Mouse (Mus musculus) gonadal fat pad, adult 2 months (tissue): ENCODE results near the gene Map3k14. TPM values are rescaled to one million over a fixed set of nuclear protein-coding genes. Genes with fewer than 3 reads are reported as not detected.
"Not testable (repeated sequence)": the region's sequence is repeated elsewhere in the genome, so short reads cannot be mapped to it uniquely, and the experiment has no call there.

Experiments used
- DNase-seq: peaks from one replicate; pipeline ENCODE4 v3.0.0-alpha.2; 2012; ENCODE audit warnings: low read depth
- polyA plus RNA-seq: library from polyadenylated mRNA; depleted of rRNA; stranded (reverse); fragments of >200 nt; gene quantifications from 2 replicates; pipeline ENCODE4 v1.2.3, GENCODE M21; 2012

Map3k14 gene
- polyA plus RNA-seq, 1 experiment, result 9.7 TPM

DNA sequence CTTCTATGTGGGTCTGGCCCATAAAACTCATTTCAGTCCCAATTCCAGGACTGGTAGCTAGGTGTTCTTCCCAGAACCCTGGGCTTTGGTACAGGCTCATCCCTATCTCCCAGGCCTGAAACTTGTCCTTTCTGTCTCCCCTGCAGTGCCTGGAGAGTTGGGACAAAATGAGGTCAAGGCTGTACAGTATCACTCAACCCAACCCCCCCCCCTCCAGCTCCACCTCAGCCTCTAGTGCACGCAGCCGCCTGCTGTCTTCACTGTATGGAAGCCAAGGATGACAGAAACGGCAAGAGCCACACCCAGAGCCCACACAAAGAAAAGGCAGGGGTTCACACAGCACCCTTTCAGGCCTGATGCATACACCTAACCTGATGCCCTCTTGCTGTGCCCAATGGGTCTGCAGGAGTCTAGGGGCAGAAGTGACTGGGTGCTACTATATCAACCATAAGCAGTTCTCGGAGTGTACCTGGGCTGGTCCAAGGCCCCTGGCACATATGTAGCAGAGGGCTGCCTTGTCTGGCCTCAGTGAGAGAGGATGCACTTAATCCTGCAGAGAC lies 20.5 kb downstream of the Map3k14 start:
- no peak for DNase-seq

DNA sequence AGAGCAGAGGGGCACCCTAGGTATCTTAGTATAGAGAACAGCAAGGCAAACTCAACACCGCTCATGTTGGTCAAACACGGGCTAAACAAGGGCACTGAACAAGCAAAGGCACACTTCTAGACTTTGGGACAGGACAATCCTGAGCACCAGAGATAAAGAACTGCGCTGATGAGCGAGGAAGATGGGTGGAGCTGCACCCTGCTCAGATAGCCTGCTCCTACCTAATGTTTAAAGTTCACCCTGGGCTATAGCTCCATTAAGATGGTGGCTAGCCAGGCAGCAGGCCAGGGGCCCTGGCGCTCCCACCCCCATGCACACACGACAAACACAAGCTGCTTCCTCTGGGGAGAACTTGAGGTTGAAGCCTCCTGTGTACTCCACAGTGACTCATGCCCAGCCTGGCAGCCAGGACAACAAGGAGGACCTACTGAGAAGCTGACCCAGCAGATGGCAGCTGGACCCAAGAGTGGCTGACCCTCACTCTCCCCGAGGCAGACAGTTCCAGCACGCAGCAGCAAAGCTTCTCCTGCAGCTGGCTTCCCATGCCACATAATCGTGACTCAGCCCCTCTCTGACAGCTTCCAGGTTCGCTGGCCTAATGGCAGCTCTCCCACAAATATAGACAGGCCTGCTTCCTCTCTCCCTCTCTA lies 21.1 kb downstream of the Map3k14 start:
- no peak for DNase-seq

DNA sequence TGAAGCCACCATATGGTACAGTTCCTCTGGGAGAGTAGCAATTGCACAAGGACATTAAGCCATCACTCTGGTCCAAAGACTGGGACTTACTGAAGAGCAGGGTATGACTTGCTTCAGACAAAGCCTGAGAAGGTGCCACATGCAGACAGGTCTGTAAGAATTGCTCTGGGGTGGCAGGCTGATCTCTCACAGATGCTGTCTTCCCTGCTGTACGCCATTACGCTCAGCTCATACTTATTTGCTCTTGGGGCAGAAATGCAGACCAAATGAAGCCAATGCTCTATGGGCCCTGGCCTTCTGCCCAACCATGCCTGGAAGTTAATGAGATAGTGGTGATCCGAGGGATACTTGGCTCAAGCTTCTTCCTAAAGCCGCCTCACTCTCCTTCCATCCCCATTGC lies 22.4 kb downstream of the Map3k14 start:
- DNase-seq, result no peak

DNA sequence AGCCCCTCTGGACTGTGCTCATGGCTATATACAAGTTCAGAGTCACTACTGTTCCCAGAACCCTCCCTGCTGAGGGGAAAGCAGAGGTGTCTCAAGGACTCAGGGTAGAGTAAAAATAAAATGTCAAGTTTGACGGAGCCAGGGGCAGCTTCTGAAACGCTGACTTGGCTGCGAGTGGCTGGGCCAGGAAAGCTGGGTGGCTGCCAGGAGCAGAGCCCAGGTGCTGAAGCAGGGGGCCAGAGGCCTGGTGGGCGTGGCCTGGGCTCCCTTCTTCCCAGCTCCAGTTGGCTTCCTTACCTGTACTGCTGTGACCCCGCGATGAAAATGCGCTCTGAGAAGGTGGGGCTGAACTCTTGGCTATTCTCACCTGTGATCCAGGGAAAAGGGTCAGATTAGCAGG lies 26.5 kb downstream of the Map3k14 start:
- DNase-seq, result no peak

DNA sequence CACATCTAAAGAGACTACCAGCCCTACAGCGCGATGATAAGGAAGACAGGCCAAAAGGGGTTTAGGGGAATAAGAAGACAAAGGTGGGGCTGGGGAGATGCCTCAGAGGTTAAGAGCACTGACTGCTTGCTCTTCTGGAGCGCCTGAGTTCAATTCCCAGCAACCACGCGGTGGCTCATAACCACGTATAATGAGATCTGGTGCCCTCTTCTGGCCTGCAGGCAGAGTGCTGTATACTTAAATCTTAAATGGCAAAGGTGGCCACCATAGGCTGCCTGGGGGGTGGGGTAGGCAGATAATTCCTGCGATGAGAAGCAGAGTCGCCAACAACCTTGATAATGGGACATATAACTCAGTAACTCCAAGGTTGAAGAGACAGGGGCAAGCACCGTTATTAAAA lies 29.5 kb downstream of the Map3k14 start:
- no peak for DNase-seq

DNA sequence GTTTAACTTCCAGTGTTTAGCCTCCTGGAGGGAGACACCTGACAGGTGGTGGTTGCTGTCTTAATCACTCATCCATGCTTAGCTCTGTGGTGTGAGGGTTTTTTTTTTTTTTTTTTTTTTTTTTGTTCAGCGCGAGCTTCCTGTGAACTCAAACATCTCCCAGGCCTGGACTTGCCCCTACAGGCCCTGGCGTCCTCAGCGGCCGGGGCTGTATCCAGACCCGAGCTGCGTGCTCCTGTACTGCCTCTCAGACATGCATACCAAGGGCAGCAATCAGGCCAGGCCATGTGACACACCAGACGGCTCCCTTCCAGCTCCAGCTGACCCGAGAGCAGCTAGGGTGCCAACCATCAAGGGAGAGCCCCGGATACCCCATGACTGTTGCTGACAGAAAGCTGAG lies 30.4 kb downstream of the Map3k14 start:
- DNase-seq, result no peak

DNA sequence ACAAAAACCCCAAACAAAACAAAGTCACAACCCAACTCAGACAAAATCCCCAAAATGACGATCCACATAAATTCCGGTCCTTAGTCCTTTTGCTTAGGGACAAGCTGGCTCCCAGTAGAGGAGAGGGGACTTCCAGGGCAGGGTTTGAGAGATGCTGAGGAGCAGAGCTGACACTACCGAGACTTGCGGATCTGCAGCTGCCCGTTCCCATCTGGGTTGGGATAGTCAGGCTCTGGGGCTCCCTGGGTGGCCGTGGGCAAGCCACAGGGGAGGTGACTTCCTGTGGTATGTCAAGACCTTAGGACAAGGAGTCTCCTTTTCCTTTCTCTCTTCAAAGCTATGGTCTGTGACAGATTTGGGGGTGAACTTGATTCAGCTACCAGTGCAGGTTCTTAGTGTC lies 30.8 kb downstream of the Map3k14 start:
- DNase-seq, result no peak

DNA sequence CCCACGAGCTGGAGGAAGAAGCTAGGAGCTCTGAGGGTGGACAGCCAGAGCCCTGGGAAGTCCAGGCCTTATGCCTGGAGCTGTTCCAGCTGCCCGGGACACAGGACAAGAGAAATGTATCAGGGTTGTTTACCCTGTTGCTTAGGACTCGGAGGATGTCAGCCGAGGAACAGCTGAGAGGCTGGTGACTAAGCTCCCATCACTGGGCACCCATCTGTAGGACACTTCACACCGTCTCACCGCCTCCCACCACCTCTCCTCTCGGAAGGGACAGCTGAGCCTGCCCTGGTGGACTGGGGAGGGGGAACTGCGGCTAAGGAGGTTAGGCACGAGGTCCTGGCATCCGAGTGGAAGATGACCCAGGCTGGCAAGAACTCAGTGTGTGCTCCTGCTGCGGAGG lies 31.6 kb downstream of the Map3k14 start:
- DNase-seq, result no peak

DNA sequence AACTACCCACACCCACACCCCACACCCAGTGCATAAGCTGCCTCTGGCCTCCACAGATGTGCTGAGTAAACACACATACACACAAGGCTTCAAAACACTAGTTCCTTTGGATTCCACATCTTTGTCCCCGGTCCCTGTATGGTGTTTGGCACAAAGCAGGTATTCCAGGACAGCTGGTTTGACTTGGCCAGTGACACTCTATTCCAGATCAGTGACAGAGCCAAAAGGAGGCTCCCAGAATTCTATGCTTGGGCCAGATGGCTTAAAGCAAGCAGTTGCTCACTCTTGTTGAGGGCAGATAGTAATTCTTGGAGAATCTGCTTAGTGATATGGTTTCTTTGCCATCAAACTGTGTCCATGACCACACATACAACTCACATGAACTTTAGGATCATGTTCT lies 32.8 kb downstream of the Map3k14 start:
- no peak for DNase-seq

DNA sequence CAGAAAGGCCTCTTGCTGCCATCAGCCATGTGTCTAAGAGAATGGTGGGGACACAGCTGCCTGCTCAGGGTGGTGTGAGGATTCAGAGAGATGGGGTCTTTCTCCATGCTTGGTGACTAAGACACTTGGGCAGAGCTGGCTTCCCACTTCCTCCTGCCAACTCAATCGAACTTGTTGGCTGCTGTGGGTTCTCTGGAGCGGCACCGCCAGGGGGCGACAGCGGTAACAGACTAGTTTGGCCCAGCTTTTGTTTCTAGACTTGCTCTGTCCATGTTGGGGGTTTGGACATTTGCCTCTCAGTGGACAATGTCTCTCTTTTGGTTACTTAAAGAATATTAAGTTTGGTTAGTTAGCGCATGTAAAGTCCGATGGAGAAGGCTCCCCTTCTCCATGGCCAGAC lies 34.3 kb downstream of the Map3k14 start:
- DNase-seq, result no peak

DNA sequence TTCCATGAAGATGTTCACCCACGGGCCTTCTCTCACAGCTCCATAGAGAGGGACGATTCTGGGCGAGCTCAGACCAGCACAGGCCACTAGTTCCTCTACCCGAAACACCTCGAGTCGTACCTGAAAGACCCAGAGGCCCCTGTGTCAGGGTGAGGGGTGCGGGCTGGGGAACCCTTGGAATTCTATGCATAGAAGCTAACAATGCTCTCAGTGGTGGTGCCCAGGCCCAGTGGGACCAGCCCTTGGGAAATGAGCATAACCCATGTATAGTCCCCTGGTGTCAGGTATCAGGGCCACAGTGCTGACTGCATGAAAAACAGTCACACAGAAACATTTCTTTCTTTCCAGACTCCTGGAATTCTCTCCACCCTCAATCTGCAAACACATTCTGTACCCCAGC lies 35.9 kb downstream of the Map3k14 start:
- DNase-seq, result no peak

DNA sequence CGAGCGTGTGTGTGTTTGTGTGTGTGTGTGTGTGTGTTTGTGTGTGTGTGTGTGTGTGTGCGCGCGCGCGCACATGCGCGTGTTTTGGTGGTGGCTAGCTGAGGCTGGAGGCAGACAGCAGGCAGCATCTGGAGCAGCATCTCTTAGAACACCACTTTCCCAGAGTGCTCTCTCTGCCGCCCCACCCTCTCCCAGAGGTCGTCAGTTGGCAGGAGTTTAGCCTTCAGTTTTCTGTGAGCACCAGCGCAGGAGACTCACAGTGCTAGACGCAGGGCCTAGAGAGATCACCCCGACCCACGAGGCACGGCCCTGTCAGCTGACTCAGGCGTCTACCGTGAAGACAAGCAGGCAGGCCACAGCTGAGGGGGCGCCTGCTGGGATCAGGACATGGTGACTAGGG lies 36.6 kb downstream of the Map3k14 start:
- no peak for DNase-seq

DNA sequence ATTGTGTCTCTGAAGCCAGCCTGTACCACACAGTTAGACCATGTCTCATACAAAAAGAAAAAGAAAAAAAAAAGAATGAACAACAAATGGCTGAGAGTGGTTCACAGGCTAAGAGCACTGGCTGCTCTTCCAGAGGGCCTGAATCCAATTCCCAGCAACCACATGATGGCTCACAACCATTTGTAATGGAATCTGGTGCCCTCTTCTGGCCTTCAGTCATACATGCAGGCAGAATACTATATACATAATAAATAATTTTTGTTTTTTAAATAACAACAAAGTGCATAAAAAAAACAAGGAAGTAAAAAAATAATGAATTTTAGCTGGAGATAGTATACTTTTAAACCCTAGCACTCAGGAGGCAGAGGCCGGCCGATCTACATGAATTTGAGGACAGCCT lies 37.7 kb downstream of the Map3k14 start:
- DNase-seq, result no peak

DNA sequence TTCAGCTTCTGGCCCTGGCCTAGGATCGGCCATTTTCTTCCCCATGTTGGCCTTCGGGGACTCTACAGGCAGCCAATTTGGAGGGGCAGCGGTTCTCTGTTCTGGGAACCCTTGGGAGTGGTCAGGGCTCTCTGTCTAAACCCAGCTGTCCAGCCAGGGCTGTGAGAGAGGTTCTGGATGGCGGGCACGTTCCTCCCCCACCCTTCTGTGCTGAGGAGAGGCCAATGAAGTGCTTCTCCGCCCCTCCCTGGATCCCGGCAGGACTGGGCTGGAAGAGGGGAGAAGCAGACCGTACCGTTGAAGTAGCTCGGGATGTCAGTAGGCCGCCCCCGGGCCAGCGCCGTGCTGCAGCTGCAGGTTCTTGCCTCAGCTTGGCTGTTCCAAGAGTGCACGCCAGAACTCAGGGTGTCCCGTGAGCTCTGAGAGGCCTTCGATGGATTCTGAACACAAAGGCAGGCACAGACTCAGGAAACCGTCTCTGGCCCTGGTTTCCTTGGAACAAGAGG lies 43.3 kb downstream of the Map3k14 start:
- no peak for DNase-seq

DNA sequence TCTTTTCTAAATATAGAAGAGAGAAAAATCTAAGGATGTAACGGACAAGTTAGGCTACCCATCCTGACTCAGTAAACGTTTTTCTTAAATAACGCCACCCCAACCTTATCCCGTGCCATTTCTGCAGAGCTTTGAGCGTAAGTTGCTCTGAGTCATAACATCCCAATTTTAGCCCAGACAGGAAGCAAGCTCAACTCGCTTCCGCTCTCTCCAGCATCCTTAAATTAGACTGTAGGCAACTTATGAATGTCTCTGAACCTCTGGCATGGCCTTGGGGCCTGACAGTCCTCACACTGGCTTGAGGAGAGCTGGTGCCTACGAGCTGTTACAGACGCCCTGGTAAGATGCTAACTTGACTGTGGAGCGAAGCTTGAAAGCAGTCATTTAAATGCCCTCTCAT lies 43.8 kb downstream of the Map3k14 start:
- no peak for DNase-seq

DNA sequence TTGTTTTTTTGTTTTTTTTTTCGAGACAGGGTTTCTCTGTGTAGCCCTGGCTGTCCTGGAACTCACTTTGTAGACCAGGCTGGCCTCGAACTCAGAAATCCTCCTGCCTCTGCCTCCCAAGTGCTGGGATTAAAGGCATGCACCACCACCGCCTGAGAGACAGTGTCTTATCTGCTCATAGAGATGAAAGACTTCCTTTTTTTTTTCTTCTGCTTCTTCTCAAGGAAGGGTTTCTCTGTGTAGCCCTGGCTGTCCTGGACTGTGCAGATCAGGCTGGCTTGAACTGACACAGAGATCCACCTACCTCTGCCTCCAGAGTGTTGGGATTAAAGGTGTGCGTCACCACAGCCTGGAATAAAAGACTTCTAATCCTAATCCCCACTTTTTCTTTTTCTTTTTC lies 44.6 kb downstream of the Map3k14 start:
- not testable (repeated sequence) for DNase-seq

DNA sequence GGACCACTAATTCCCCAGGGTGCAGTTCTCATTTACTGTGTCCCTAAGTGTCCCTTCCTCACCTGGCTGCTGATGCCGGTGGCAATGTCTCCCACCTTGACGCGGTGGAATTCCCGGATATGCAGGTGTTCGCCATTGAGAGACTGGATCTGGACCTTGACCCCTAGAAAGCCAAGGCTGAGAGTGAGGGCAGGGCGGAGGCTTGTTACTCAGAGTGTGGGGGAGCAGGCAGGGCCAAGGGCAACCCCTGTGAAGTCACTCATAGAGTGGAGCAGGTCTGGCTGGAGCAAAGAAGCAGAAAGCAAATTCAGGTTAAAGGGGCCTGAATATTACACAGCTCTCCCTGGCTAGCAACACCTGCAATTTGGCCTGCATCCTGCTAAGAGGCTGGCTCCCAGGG lies 45.8 kb downstream of the Map3k14 start:
- no peak for DNase-seq

DNA sequence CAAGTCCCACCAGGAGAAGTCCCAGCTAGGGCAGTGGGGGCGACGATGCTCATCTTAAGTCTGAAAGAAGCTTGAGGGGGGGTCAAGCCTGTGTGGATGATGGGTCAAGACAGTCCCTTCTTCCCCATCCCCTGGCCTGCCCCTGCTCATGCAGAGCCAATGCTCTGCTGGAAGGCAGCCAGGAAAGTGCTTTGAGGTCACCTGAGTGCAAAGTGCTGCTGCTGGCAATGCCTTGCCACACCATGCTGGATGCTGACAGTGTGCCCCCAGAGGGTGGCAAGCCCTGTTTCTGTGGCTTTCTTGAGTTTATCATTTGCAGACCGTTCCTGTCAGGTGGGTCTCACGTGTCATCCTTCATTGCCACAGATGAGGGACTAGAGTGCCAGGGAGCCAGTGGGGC lies 47.3 kb downstream of the Map3k14 start:
- no peak for DNase-seq

DNA sequence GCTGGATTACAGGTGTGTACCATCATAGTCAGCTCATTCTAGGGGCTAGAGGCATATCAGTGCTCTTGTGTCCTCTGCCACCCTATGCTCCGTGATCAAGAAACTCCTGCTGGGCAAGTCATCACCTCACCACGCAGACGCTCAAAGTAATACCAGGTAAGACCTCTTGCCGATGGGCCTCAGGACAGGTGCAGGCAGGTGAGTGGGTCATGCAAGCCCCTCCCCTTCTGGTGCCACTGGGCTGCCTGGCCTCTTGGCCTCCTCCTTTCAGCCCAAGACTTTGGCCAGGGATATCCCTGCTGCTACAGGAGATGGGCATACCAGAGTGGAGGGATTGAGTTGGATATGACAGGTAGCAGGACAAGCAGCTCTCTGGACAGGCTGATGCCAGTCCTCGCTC lies 48.0 kb downstream of the Map3k14 start:
- DNase-seq, result no peak

DNA sequence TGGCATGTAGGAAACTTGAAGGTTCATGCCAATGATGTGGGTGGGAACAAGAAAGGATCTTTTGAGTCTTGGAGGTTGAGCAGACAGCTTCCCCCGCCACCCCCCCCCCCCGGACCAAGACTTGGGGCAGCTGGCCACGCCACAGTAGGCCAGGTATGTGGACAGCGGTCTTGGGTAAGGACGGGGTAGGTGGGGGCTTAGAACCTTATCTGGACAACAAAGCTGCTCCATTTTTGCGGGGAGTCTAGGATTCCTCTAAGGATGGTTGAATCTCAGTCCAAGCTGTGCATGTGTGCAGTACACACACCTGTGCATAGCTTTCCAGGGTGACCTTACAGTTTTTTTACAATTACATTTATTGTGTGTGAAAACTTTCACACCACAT lies 48.8 kb downstream of the Map3k14 start:
- no peak for DNase-seq

DNA sequence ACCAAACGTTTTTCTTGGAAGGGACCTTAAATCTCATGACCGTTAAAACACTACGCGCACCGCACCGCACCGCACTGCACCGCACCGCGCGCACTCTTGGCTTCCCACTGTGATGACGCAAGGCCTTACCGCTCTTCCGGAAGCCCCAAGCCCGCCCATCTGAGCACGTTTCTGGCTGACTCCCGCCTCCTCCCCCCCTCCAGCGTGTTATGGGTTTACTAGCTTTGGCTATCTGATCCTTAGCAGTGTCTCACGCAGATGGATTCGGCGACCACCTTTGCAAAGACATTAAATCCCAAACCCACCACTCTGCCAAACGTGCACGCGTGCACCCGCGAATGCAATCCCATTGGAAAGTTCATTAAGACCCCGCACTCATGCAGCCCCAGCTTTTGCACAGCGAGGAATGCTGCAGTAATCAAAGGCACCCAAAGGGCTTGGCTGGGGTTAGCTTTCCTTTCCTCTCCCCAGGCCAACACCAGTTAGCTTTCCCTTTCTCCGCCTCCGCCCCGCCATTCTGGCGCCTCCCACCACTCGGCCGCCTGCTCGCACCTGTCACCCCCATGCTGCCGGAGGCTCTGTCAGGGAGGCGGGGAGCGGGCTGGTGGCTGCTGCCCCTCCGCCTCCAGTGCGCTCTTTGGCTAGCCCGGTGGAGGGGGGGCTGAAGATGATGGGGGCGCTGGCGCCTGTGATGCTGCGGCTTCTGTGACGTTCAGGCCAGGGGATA lies 49.3 kb downstream of the Map3k14 start, which contains the start of gene Spata32:
TSS of gene Spata32 (minus strand) at position 643 of the 727 bp plus-strand sequence.
- no peak for DNase-seq

DNA sequence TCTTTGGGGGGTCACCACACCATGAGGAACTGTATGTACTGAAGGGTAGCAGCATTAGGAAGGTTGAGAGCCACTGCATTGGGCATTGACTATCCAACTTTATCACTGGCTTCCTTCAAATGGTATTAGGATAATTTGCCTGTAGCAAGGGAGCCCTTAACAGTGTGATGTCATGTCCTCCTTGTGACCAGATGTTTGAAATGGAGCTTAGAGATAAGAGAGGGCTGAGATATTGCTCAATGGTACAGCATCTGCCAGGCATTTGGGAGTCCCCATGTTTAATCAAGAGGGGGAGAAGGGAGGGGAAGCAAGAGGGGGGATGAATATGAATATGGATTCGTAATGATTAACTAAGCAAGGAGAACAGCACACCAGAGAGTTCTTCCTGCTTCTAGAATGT lies 51.9 kb downstream of the Map3k14 start:
- DNase-seq, result no peak

DNA sequence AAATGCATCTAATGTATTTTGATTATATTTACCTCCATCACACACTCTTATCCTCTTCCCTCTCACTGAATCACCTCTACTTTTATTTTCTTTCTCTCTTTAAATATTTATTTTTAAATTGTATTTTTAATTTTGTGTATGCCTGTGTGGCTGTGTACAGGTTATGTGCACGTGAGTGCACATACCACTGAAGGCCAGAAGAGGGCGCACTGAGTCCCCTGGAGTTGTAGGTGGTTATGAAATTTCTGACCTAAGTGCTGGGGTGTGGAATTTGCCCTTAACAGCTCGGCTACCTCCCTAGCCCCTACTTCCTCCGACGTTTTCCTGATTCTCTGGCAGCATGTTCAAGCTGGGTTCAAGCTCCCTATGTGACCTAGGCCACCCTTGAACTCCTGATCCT lies 53.6 kb downstream of the Map3k14 start:
- DNase-seq, result no peak
